Mouse (Mus musculus) gastrocnemius, postnatal 4 days (tissue): Measurements from ENCODE around the gene Ric8a. TPM values are rescaled to one million over a fixed set of nuclear protein-coding genes. Genes with fewer than 3 reads are reported as not detected.

Experiments
- total RNA-seq, 2 experiments: library from RNA; stranded (reverse); gene quantifications; 2 replicates each; pipeline ENCODE4 v1.2.3; 2021

Ric8a gene
- total RNA-seq, 2 experiments from 2014 or later = 35.4 to 40.9 TPM

Other genes with a start within 250 kb of the Ric8a start
- not detected for gene Olfr61, start 228.0 kb upstream of the Ric8a start, total RNA-seq
- not detected for gene Olfr53, start 210.5 kb upstream of the Ric8a start, total RNA-seq
- under 1 TPM in 1 of 2 experiments, not detected in 1; 0.02 TPM for gene Olfr539, start 197.0 kb upstream of the Ric8a start, total RNA-seq
- gene Olfr45, start 175.0 kb upstream of the Ric8a start, total RNA-seq = not detected
- gene Olfr541, start 159.7 kb upstream of the Ric8a start, total RNA-seq = not detected
- 1 to 10 TPM in 1 of 2 experiments, under 1 TPM in 1; 0.54 to 3.6 TPM for gene Cyp2e1, start 93.2 kb upstream of the Ric8a start, total RNA-seq
- gene Syce1, start 69.1 kb upstream of the Ric8a start, total RNA-seq = not detected
- under 1 TPM in 1 of 2 experiments, not detected in 1; 0.07 TPM for gene Zfp941, start 34.8 kb upstream of the Ric8a start, total RNA-seq
- under 1 TPM in 1 of 2 experiments, not detected in 1; 0.44 TPM for gene Urah, start 21.9 kb upstream of the Ric8a start, total RNA-seq
- not detected for gene Scgb1c1, start 11.4 kb upstream of the Ric8a start, total RNA-seq
- gene Odf3, start 9.2 kb upstream of the Ric8a start, total RNA-seq = not detected
- gene Gm45785, start 626 bp upstream of the Ric8a start, total RNA-seq = not detected
- gene Bet1l, start 620 bp downstream of the Ric8a start, total RNA-seq = 10 to 100 TPM; 23.7 to 24.5 TPM
- 100 to 1,000 TPM; 120 to 129 TPM for gene Psmd13, start 25.0 kb downstream of the Ric8a start, total RNA-seq
- 10 to 100 TPM; 16.4 to 18.9 TPM for gene Sirt3, start 25.4 kb downstream of the Ric8a start, total RNA-seq
- gene Cox8b, start 43.5 kb downstream of the Ric8a start, total RNA-seq = 100 to 1,000 TPM; 754 to 792 TPM
- under 1 TPM in 1 of 2 experiments, not detected in 1; 0.08 TPM for gene Nlrp6, start 63.9 kb downstream of the Ric8a start, total RNA-seq
- gene Pgghg, start 84.4 kb downstream of the Ric8a start, total RNA-seq = 10 to 100 TPM; 15.8 to 16.6 TPM
- 1 to 10 TPM; 2.0 to 2.4 TPM for gene Ifitm5, start 93.3 kb downstream of the Ric8a start, total RNA-seq
- not detected for gene Gm45717, start 99.0 kb downstream of the Ric8a start, total RNA-seq
- gene Ifitm2, start 99.0 kb downstream of the Ric8a start, total RNA-seq = 100 to 1,000 TPM; 238 to 274 TPM
- gene Ifitm1, start 110.3 kb downstream of the Ric8a start, total RNA-seq = 1 to 10 TPM; 4.9 to 8.2 TPM
- gene Ifitm3, start 153.8 kb downstream of the Ric8a start, total RNA-seq = 10 to 100 TPM; 75.0 to 79.2 TPM
- gene Ifitm6, start 161.0 kb downstream of the Ric8a start, total RNA-seq = 1 to 10 TPM in 1 of 2 experiments, not detected in 1; 1.2 TPM
- not detected for gene Gm17387, start 172.2 kb downstream of the Ric8a start, total RNA-seq
- gene B4galnt4, start 204.1 kb downstream of the Ric8a start, total RNA-seq = under 1 TPM; 0.22 to 0.62 TPM
- under 1 TPM; 0.25 to 0.54 TPM for gene Pkp3, start 221.3 kb downstream of the Ric8a start, total RNA-seq
- 1 to 10 TPM; 2.9 to 3.7 TPM for gene Sigirr, start 243.6 kb downstream of the Ric8a start, total RNA-seq